Mouse (Mus musculus) ES-Bruce4 (cell line): ENCODE measurements around the gene Cux1.

ENCODE experiments used
- EP300 ChIP-seq: IDR thresholded peaks from 2 replicates; pipeline ENCODE4 v1.6.1; 2011; ENCODE audit warnings: low read depth, low read length; ENCODE audit not compliant: insufficient read depth
- POLR2A ChIP-seq: IDR thresholded peaks from one replicate; pipeline ENCODE4 v1.8.1; 2011; ENCODE audit warnings: low read length; ENCODE audit not compliant: insufficient read depth

- TF ChIP-seq POLR2A (no peak), EP300 (no peak)
These were observed 351.3 kb downstream of the Cux1 start for GRCm38 (mm10) chr5:136215958-136216357.
